Mouse (Mus musculus) lung, adult 18-20 months (tissue): ENCODE data around the gene Echdc3.

ENCODE experiments used
- DNase-seq, 2 experiments: peaks; one replicate each; pipeline ENCODE4 v3.0.0; 2022; ENCODE audit warnings: mixed read lengths in 2 of 2

Echdc3 gene

DNA sequence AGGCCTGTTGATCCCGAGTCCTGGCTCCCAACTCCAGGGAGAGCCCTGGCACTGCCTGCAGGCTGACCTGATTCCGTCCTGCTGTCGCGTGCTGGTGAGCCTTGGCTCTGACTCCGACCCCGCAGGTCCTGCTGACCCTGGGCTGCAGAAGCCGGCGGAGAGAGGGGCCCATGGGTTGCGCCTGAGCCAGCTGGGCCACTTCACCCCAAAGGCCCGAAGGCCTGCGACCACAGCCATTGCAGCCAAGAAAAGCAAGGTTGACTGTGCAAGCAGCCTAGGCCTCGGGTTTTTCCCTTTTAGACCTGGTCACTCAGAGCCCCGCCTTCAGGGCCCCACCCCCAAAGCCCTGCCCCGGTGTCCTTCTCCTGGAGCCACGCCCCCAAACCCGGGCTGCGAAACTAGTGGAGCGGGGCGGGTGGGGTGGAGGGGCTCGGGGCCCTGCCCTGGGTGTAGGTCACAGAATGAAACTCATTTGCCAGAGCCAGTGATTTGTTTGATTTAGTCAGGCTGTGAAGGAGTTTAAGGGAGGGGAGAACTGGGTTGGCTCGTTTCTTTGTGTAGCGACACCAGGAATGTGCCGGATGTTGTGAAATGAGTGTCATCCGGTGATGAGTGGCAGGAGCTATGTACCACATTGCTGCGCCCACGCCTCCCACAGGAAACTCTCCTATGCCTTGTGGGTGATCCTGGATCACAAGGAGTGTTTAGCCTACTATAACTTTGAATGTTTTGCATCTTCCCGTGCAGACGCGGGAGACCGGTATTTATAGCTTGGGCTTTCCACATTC lies at the start of gene Echdc3:
TSS of gene Echdc3 (minus strand) at position 310 of the 788 bp plus-strand sequence.
- peak; percentile 92 to 95 for DNase-seq

GRCm38 (mm10) chr2:6261718-6262117 lies 48.9 kb upstream of the Echdc3 start:
- no peak for DNase-seq

DNA sequence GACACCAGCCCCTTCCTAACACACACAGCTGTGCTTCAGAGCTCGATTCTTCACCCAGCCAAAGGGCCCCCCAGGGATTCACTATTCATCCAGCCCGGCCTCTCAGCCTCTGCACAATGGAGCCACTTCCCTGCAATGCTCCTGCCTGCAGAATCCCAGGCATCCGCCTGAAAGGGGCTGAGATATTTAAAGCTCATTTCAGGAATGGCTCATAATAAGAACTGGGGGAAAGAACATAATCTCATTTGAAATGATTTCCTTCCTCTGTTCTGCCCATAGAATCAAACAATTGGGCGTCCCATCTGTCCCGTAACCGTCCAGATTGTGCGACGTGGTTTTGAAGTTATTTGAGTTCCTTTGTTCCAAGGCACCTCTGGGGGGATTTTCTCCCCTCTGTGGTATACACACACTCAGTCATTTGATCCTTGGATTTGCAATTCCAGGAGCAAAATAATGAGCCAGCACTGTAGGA lies 48.4 kb upstream of the Echdc3 start:
- no peak for DNase-seq

DNA sequence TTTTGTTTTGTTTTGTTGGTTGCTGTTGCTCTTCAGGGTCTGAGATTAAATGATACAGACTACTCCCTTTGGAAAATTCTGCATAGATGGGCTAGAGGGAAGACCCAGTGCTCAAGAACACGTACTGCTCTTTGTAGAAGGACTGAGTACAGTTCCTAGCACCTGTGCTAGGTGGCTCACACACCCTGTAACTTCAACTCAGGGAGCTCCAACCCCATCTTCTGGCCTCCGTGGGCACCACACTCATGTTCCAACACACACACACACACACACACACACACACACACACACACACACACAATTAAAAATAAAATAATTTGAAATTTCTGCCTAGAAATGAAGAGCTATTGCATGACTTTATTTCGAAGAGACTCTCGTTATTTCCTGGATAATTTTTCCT lies 47.8 kb upstream of the Echdc3 start:
- no peak for DNase-seq

DNA sequence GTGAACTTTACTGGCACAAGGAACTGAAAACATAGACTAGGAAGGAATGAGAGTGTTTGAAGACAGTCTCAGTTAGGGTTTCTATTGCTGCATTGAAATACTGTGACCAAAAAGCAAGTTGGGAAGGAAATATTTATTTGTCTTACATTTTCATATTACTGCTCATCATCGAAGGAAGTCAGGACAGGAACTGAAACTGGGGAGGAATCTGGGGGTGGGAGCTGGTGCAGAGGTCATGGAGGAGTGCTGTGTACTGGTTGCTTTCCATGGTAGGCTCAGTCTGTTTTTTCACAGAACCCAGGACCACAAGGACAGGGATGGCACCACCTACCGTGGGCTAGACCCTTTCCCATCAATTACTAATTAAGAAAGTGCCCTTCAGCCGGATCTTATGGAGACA lies 46.3 kb upstream of the Echdc3 start:
- peak in 1 of 2 experiments; percentile 40 for DNase-seq

DNA sequence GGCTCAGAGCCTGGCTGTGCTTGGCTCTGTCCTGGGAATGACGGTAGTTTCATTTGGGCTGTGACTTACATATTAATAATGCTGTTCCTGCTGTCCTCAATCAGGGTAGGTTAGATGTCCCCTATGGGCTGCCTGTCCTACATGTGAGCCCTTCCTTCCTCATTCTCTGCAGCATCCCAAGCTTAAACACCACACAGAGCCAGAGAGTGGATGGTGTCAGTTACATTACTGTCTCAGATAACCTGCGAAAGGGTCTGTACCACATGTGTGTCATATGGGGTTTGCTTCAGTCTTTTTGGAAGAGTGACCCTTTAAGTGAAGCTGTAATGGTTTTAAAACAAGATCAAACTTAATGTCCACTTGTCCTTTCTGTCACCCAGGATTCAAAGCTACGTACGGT lies 45.2 kb upstream of the Echdc3 start:
- DNase-seq: no peak

- no peak for DNase-seq
These were observed 44.3 kb upstream of the Echdc3 start for GRCm38 (mm10) chr2:6257146-6257545.

DNA sequence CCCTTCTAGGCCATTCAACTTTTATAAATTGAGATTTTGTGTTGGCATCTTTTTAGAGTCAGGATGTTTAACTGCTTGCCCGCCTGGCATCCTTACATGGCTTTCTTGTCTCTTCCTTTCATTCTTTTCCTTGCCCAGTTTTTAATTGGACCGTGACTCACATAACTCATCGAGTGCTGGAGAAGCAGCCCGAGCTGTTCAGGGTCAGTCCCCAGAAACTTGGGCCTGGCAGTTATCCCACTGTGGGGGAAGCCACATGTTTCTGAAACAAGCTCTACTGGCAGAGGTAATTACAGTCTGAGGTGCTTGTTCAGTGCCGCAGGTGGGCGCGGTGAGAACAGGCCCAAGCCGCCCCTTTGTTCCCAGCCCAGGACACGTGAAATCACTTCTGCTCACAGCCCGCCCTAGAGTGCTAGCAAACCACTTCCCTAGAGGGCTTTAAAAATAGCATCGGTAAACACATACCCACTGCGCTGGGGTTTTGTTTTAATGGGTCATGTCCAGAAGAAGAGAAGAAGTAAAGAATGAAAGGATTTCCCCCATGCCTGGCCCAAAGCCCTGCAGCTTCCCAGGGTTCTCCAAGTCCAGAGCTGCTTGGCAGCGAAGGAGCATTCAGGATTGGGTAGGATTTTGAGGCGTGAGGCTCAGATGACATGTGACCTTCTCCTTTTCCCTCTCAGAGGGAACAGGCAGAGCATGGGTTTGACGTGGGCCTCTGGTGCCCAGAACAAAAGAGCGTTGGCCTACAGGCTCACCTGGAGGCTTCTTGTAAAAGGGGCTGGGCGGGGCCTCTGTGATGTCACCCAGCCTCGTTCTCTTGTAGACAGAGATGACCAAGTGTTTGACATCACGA lies 43.4 kb upstream of the Echdc3 start:
- DNase-seq: peak; percentile 88 to 92

GRCm38 (mm10) chr2:6255402-6255988 lies 42.7 kb upstream of the Echdc3 start:
- no peak for DNase-seq

- peak; percentile 48 to 65 for DNase-seq
These were observed 39.7 kb upstream of the Echdc3 start for GRCm38 (mm10) chr2:6252491-6252890.

GRCm38 (mm10) chr2:6251076-6251496 lies 38.3 kb upstream of the Echdc3 start:
- no peak for DNase-seq

GRCm38 (mm10) chr2:6241446-6241845 lies 28.6 kb upstream of the Echdc3 start:
- DNase-seq: no peak

- no peak for DNase-seq
These were observed 27.2 kb upstream of the Echdc3 start for GRCm38 (mm10) chr2:6240072-6240471.

DNA sequence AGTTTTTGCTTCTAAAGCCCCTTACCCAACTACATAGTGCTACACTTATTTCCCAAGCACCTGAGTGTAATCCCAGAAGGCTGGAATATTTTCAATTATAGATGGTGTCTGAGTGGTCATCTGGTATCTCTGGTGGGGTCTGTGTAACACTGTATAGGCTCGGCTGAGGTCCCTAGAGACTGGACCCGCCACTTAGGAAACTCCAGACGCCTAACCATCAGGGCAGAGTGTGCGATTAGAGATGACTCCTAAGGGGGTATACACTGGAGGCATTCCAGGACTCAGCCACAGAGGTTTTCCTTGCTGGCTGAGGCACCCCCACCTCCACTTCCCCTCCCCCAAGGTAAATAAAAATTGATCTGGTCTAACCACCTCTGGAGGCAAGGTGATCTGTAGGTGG lies 26.5 kb upstream of the Echdc3 start:
- no peak for DNase-seq

DNA sequence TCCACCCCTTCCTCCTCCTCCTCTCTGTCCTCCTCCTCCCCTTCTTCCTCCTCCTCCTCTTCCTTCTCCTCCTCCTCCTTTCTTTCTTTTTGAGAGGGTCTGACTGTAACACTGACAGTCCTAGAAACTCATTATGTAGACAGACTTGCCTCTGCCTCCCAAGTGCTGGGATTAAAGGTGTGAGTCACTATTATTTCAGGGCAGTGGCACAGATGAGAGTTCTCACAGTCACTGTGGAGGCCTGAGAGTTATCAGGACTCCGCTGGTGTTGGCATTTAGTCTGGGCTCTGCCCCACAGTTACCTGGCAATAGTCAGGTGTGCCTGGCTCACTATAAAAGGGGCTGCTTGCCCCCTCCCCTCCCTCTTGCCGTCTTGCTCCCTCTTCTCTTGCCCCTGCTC lies 25.8 kb upstream of the Echdc3 start:
- no peak for DNase-seq

GRCm38 (mm10) chr2:6238244-6238643 lies 25.4 kb upstream of the Echdc3 start:
- DNase-seq: no peak

DNA sequence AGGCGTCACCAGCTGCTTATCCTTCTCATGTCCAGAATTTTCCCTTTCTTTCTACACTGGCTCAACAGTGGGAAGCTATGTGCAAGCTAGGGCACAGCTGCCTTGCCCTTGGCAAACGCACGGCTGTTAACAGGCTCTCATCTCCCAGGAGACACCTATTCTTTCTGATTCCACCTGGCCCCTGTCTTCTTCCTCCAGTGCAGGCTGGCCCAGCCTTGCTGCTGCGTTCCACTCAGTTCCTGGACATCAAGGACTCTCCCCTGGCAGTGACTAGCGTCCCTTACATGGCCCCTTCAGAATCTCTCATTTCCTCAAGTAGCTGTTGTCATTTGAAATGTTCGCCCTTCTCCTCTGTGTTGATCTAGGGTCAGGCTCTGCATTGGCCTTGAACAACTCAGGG lies 20.5 kb upstream of the Echdc3 start:
- DNase-seq: no peak

DNA sequence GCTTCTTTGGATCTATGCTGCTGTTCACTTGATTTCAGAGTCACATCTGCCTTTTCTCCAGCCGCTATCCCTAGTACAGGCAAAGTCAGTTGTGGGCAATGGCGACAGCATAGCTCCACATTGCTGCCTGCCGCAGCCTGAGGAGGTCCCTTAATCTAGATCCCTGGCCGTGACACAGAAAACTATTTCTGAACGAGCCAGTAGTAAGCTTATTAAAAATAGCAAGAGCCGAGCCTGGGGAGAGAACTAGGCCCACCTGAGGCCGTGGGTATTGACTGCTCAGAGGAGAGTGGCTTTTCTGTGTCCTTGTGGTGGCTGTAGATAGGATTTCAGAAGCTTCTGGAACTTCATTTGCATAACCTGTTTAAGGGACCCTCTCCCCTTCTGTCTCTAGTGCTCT lies 19.9 kb upstream of the Echdc3 start:
- DNase-seq: no peak

GRCm38 (mm10) chr2:6230865-6231264 lies 18.0 kb upstream of the Echdc3 start:
- DNase-seq: peak; percentile 52 to 62

DNA sequence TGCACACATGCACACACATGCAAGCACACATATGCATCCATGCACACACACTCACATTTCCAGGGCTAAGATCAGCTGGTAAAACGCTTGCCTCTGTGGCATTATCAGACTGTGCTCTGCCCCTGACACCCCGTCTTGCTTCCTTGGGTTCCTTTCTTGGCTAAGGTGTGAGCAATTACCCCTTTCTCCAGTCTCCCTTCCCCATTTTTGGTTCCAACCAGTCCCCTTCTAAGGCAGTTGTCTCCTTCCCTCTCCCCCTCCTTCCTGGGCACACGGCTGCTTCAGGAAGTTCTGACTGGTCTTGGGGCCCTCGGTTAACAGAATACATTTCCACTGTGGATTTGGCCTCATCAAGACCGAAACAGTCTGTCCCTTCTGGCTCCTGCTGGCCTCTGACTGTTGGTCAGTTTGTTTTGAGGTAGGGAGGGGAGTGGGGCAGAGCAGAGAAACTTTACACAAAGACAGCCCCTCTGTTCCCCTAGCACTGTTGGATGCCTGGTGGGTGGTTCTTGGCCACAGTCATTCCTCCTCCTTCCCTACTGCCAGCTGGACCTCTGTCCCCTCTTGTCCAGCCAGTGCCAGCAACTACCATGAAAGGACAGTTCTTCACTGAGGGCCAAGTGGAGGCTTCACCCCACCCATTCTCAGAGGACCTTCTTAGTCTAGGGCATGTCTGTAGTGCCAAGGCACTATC lies 16.9 kb upstream of the Echdc3 start:
- no peak for DNase-seq

DNA sequence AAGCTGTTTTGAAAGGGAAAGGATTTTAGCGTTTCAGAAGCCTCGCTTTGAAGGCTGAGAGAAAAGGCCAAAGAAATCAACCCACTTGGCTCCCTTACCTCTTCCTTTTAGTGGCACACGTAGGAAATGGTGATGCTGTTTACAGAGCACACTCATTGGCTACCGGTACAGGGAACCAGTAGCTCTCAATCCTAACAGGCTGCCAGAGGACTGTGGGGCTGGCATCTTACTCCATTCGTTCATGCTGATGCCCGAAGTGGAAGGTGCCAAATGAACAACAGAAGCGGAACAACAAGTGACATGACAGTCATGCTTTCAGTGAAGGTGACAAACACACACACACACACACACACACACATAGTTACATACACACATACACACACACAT lies 14.2 kb upstream of the Echdc3 start:
- no peak for DNase-seq

DNA sequence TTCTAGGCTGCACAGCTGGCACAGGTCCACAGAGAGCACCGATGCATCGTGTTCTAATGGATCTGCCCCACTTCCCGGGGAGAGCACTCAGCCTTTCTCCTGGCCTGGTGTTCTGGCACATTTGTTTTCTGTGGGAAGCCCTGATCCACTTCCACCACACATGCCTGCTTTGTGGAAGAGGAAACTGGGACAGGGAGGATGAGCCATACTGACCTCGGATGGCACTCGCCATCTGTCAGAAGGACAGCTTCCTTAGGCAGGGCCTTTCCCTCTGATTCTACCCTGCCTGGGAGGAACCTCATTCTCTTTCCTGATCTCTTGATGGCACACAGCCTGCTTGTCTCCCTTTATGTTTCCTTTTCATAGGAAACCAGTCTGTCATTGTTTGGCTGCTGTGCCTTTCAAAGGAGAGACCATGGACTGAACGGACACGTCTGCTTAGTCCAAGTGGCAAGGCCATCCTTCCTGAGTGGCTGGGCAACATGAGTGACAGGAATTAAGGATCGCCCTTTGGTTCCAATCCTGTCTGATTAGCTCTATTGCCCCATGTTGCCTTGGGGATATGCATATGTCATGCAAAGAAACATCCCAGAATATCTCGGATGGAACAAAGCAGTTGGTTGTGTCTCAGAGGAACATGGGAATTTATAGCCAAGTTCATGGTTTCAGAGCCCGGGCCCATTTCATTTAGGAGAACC lies 13.7 kb upstream of the Echdc3 start:
- DNase-seq: peak in 1 of 2 experiments; percentile 21
